Mouse (Mus musculus) liver, postnatal 0 days (tissue): ENCODE measurements around the gene Mrfap1. TPM values are rescaled to one million over a fixed set of nuclear protein-coding genes. Genes with fewer than 3 reads are reported as not detected.
A peak's percentile ranks its signal among the peaks of the same experiment; 100 is the strongest.
"Not testable (repeated sequence)": the region's sequence is repeated elsewhere in the genome, so short reads cannot be mapped to it uniquely, and the experiment has no call there.

Experiments used
- ATAC-seq: fragments of 200-750 bp; cut with Nextera tagmentation; 2 replicates; pipeline ENCODE4 v1.8.0; 2017; ENCODE audit warnings: mild to moderate bottlenecking, moderate library complexity
- DNase-seq: peaks from one replicate; pipeline ENCODE4 v3.0.0-alpha.2; 2016
- H3K27ac ChIP-seq: fragments of 300-500 bp; sonication (generic); 2 replicates; pipeline ENCODE4 v1.5.1; 2014; ENCODE audit warnings: antibody characterized with exemption, moderate library complexity, mild to moderate bottlenecking, low read depth
- H3K27me3 ChIP-seq: fragments of 300-500 bp; sonication (generic); 2 replicates; pipeline ENCODE4 v1.6.1; 2014; ENCODE audit warnings: low read length, control low read depth, mixed read lengths; ENCODE audit not compliant: insufficient read depth
- H3K36me3 ChIP-seq: fragments of 300-500 bp; sonication (generic); replicated peaks from 2 replicates; pipeline ENCODE4 v1.6.1; 2014; ENCODE audit warnings: mild to moderate bottlenecking, control low read depth, low read length, moderate library complexity, mixed read lengths; ENCODE audit not compliant: insufficient read depth
- H3K4me1 ChIP-seq: fragments of 300-500 bp; sonication (generic); 2 replicates; pipeline ENCODE4 v1.6.1; 2014; ENCODE audit warnings: antibody characterized with exemption, mild to moderate bottlenecking, control low read depth; ENCODE audit not compliant: insufficient read depth
- H3K4me2 ChIP-seq: fragments of 300-500 bp; sonication (generic); 2 replicates; pipeline ENCODE4 v1.6.1; 2014; ENCODE audit warnings: low read depth, mild to moderate bottlenecking, low read length, moderate library complexity, mixed read lengths
- H3K4me3 ChIP-seq: fragments of 300-500 bp; sonication (generic); 2 replicates; pipeline ENCODE4 v1.5.1; 2014; ENCODE audit warnings: low read depth, low read length
- H3K9ac ChIP-seq: fragments of 300-500 bp; sonication (generic); replicated peaks from 2 replicates; pipeline ENCODE4 v1.6.1; 2014; ENCODE audit warnings: mild to moderate bottlenecking, moderate library complexity
- H3K9me3 ChIP-seq: fragments of 300-500 bp; sonication (generic); 2 replicates; pipeline ENCODE4 v1.6.1; 2016; ENCODE audit warnings: mild to moderate bottlenecking, control low read depth, low read length, mixed read lengths
- CTCF ChIP-seq: sonication (generic); IDR thresholded peaks from 2 replicates; pipeline ENCODE4 v1.5.1; 2016; ENCODE audit warnings: antibody characterized with exemption, low read depth
- EP300 ChIP-seq: IDR thresholded peaks from 2 replicates; pipeline ENCODE4 v1.6.1; 2016; ENCODE audit warnings: antibody characterized with exemption, low read depth, mild to moderate bottlenecking
- WGBS: fragments of 180-500 bp; shearing (Covaris S2); extraction: QIAGEN DNeasy Blood & Tissue Kit; methylation state at CpG from one replicate; pipeline ENCODE4 v1.1.7; 2014; ENCODE audit not compliant: insufficient replicate concordance; 5-methylcytosine and 5-hydroxymethylcytosine counted together
- polyA plus RNA-seq: library from polyadenylated mRNA; unstranded; fragments of >200 nt; fragmentation: Nextera tagmentation; extraction: Ambion mirVana; gene quantifications from 2 replicates; pipeline ENCODE4 v1.2.1, GENCODE M21; 2015

The Mrfap1 gene
- polyA plus RNA-seq, 1 experiment from 2014 or later: 153 TPM

DNA sequence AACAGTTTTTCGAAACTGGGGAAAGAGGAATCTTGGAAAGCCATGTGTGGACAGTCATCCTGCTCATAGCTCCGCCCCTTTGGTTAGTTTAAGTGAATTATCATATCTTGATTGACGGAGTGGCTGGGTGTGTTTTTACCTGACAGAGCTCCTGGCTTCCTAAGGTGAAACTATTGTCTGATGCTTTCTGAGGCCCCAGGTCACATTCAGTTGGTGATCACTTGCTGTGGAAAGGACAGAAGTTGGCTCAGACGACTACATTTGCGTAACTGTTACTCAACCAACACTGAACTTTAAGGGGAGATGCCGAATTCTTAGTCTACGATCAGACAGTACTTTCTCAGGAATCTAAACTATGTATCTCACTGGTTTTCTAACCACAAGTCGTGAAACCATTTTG is 719 bp upstream of the Mrfap1 start:
- Histone ChIP-seq H3K27ac (peak overlapping the region; percentile 96), H3K4me3 (peak overlapping the region; percentile 78; the same call in 1 of the 2 replicates), H3K4me2 (peak overlapping the region; percentile 86), H3K9me3 (no peaks in the 10 kb centered on the region), H3K9ac (no peak overlapping the region), H3K4me1 (peaks cover 12% of the 10 kb centered on the region), H3K36me3 (peaks cover 7% of the 10 kb centered on the region; the same call in 1 of the 2 replicates), H3K27me3 (no peaks in the 10 kb centered on the region)
- no peak for DNase-seq
- no peak for TF ChIP-seq EP300
- 52% methylated on average over 8 of the region's 8 CpGs for WGBS
- no peak for ATAC-seq

DNA sequence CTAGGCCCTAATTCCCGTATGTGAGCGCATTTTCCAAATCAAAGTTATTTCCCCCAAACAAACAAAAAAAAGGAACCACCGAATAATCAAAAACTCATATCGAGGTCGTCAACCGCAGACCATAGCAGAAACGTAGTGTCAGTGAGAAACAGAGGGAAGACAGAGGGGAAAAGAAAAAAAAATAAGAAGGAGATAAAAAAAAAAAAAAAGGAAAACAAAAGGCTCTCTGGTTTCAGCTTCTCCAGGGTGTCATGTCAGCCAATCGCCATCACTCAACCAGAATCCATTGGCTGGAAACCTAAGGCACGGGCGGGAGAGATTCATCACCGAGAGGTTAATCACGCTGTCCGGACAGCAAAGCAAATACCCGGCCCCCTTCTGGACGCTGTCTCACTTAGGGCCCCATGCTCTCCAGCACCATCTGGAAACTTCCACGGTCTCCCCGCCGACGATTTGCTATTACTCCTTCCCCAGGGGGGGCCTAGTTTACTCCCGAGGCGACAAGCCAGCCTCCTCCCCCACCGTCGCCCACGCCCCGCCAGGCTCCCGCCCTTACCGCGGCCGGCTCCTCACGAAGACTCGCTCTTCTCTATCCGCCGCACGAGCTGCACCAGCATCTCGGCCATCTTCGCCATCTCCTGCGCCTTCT is 801 bp downstream of the Mrfap1 start:
- H3K4me2 ChIP-seq: peak overlapping the region; percentile 86
- not testable (repeated sequence) for H3K27me3 ChIP-seq, H3K9me3 ChIP-seq, H3K36me3 ChIP-seq
- peak; percentile 18; the same call in 1 of the 2 replicates for TF ChIP-seq CTCF
- peak; percentile 57 for ATAC-seq
- H3K9ac ChIP-seq: peak overlapping the region; percentile 84
- peak overlapping the region; percentile 78 for H3K4me3 ChIP-seq
- 2% methylated on average over 36 of the region's 37 CpGs for WGBS
- peak overlapping the region; percentile 96 for H3K27ac ChIP-seq
- peaks cover 21% of the 10 kb centered on the region for H3K4me1 ChIP-seq
- peak; percentile 70 for DNase-seq

DNA sequence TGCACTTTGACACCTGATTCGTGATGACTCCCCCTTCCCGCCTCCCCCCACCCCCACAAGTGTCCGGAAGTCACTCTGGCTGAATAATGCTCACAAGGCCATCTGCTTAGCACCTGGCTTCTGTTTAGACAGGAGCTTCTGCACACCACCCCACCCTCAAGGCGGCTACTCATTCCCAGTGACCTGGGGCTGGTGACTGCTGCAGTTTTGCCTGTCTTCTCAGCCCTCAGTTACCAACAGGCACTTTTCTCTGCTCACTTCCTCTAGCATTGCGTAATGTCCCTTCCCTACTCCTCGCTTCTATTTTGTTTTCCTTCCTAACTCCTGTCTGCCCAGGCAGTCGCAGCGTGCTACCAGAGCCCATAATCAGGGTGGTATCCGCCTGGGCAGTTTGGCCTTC is 4.7 kb downstream of the Mrfap1 start:
- no peak for ATAC-seq
- Histone ChIP-seq H3K27me3 (no peaks in the 10 kb centered on the region), H3K9me3 (no peaks in the 10 kb centered on the region), H3K36me3 (peaks cover 7% of the 10 kb centered on the region; the same call in 1 of the 2 replicates), H3K4me2 (peak overlapping the region; percentile 44), H3K4me3 (no peak overlapping the region), H3K27ac (peak overlapping the region; percentile 51; the same call in 1 of the 2 replicates), H3K9ac (0 out of 2 replicates have a peak overlapping the region, but pooled peaks have one; percentile 18), H3K4me1 (peaks cover 17% of the 10 kb centered on the region)
- DNase-seq: no peak
- TF ChIP-seq CTCF (no peak), EP300 (no peak)
- WGBS: 36% methylated on average over 9 of the region's 9 CpGs

DNA sequence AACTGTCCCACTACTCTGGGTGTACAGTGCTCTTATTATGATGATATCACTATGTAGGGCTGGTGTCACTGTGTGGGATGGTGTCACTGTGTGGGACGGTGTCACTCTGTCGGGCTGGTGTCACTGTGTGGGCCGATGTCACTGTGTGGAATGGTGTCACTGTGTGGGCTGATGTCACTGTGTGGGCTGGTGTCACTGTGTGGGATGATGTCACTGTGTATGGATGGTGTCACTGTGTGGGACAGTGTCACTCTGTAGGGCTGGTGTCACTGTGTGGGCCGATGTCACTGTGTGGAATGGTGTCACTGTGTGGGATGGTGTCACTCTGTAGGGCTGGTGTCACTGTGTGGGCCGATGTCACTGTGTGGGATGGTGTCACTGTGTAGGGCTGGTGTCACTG is 10.5 kb downstream of the Mrfap1 start:
- H3K4me3 ChIP-seq: no peak overlapping the region
- H3K27ac ChIP-seq: no peak overlapping the region
- TF ChIP-seq CTCF: no peak
- no peak for TF ChIP-seq EP300
- ATAC-seq: no peak
- H3K4me1 ChIP-seq: no peaks in the 10 kb centered on the region
- H3K36me3 ChIP-seq: no peaks in the 10 kb centered on the region
- no peak overlapping the region for H3K4me2 ChIP-seq
- no peaks in the 10 kb centered on the region for H3K9me3 ChIP-seq
- no peak overlapping the region for H3K9ac ChIP-seq
- WGBS: 84% methylated on average over 5 of the region's 5 CpGs
- no peak for DNase-seq
- no peaks in the 10 kb centered on the region for H3K27me3 ChIP-seq

DNA sequence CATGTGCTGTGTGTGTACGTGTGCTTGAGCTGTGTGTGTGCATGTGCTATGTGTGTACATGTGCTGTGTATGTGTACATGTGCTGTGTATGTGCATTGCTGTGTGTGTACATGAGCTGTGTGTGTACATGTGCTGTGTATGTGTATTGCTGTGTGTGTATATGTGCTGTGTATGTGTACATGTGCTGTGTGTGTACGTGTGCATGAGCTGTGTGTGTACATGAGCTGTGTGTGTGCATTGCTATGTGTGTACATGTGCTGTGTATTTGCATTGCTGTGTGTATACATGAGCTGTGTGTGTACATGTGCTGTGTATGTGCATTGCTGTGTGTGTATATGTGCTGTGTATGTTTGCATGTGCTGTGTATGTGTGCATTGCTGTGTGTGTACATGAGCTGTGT is 17.1 kb downstream of the Mrfap1 start:
- 80% methylated on average over 2 of the region's 2 CpGs for WGBS
- Histone ChIP-seq H3K4me1 (no peaks in the 10 kb centered on the region), H3K36me3 (no peaks in the 10 kb centered on the region), H3K27me3 (no peaks in the 10 kb centered on the region), H3K4me3 (no peak overlapping the region), H3K27ac (no peak overlapping the region), H3K9ac (no peak overlapping the region), H3K9me3 (no peaks in the 10 kb centered on the region), H3K4me2 (no peak overlapping the region)
- no peak for TF ChIP-seq CTCF
- no peak for TF ChIP-seq EP300
- ATAC-seq: no peak
- DNase-seq: no peak

DNA sequence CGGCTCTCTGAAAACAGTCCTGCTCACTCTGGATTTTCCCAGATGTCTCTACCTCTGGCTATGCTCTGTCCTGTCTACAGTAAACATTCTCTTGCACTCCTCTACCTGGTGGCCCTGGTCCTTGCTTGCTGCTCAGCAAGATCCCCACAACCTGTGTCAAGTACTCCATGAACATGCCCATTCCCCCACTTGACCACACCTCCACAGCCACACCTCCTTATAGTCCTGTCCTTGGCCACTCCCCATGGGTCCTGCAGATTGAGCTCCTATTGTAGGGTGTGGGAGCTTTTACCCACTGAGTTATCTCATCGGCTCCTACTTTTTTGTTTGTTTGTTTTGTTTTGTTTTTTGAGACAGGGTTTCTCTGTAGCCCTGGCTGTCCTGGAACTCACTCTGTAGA is 17.7 kb downstream of the Mrfap1 start:
- ATAC-seq: no peak
- DNase-seq: no peak
- Histone ChIP-seq H3K9me3 (no peaks in the 10 kb centered on the region), H3K9ac (no peak overlapping the region), H3K4me2 (no peak overlapping the region), H3K4me3 (no peak overlapping the region), H3K36me3 (no peaks in the 10 kb centered on the region), H3K27ac (no peak overlapping the region), H3K27me3 (no peaks in the 10 kb centered on the region), H3K4me1 (no peaks in the 10 kb centered on the region; the same call in 1 of the 2 replicates)
- TF ChIP-seq CTCF: no peak
- no peak for TF ChIP-seq EP300
- WGBS: 78% methylated on average over 1 of the region's 2 CpGs
